Mouse (Mus musculus): ENCODE data around the gene Olfr713.

Olfr713 gene

GRCm38 (mm10) chr7:107030874-107031273 is at the start of gene Olfr713:
Gene Olfr713, plus strand, starts transcription at chr7:107031174.
- DNase-seq (ENCODE audit: low spot score in 2 of 2) = no peak

- DNase-seq (ENCODE audit: low spot score in 2 of 2) = no peak
Measured at GRCm38 (mm10) chr7:106985236-106985635, 45.7 kb upstream of the Olfr713 start.

- DNase-seq (ENCODE audit: low spot score in 2 of 2) = no peak
Measured at GRCm38 (mm10) chr7:107000798-107001197, 30.2 kb upstream of the Olfr713 start.

- DNase-seq (ENCODE audit: low spot score in 2 of 2) = no peak
Measured at GRCm38 (mm10) chr7:107004169-107004568, 26.8 kb upstream of the Olfr713 start.

GRCm38 (mm10) chr7:107005972-107006371 is 25.0 kb upstream of the Olfr713 start, which contains the start of gene Olfr2:
Gene Olfr2, minus strand, starts transcription at chr7:107006072.
- DNase-seq (ENCODE audit: low spot score in 2 of 2) = no peak

- DNase-seq (ENCODE audit: low spot score in 2 of 2) = no peak
Measured at GRCm38 (mm10) chr7:107039934-107040563, 9.1 kb downstream of the Olfr713 start.

- DNase-seq (ENCODE audit: low spot score in 2 of 2) = no peak
Measured at GRCm38 (mm10) chr7:107043136-107043535, 12.2 kb downstream of the Olfr713 start.

- no peak for DNase-seq (ENCODE audit: low spot score in 2 of 2)
Measured at GRCm38 (mm10) chr7:107044407-107044806, 13.4 kb downstream of the Olfr713 start.

GRCm38 (mm10) chr7:107045833-107046232 is 14.9 kb downstream of the Olfr713 start:
- no peak for DNase-seq (ENCODE audit: low spot score in 2 of 2)

GRCm38 (mm10) chr7:107047578-107047977 is 16.6 kb downstream of the Olfr713 start:
- no peak for DNase-seq (ENCODE audit: low spot score in 2 of 2)

GRCm38 (mm10) chr7:107070681-107071080 is 39.7 kb downstream of the Olfr713 start, which contains the start of gene Olfr714:
Gene Olfr714, plus strand, starts transcription at chr7:107070981.
- no peak for DNase-seq (ENCODE audit: low spot score in 2 of 2)
